Mouse (Mus musculus) hindbrain, postnatal 0 days (tissue): ENCODE data around the gene Tsen2. TPM values are rescaled to one million over a fixed set of nuclear protein-coding genes. Genes with fewer than 3 reads are reported as not detected.
A peak's percentile ranks its signal among the peaks of the same experiment; 100 is the strongest.

Experiments
- ATAC-seq: fragments of 200-750 bp; cut with Nextera tagmentation; 2 replicates; pipeline ENCODE4 v1.8.0; 2017; ENCODE audit warnings: mild to moderate bottlenecking, moderate TSS enrichment, moderate library complexity
- DNase-seq: peaks from one replicate; pipeline ENCODE4 v3.0.0-alpha.2; 2015; ENCODE audit warnings: low spot score
- H3K27ac ChIP-seq: fragments of 300-500 bp; sonication (generic); 2 replicates; pipeline ENCODE4 v1.5.1; 2014; ENCODE audit warnings: mild to moderate bottlenecking
- H3K27me3 ChIP-seq: fragments of 300-500 bp; sonication (generic); 2 replicates; pipeline ENCODE4 v1.6.1; 2014; ENCODE audit warnings: low read length, mixed read lengths; ENCODE audit not compliant: insufficient read depth
- H3K36me3 ChIP-seq: fragments of 300-500 bp; sonication (generic); 2 replicates; pipeline ENCODE4 v1.6.1; 2014; ENCODE audit warnings: low read length, mixed read lengths; ENCODE audit not compliant: insufficient read depth
- H3K4me1 ChIP-seq: fragments of 300-500 bp; sonication (generic); 2 replicates; pipeline ENCODE4 v1.6.1; 2014; ENCODE audit warnings: antibody characterized with exemption, low read length, mixed read lengths; ENCODE audit not compliant: insufficient read depth
- H3K4me2 ChIP-seq: fragments of 300-500 bp; sonication (generic); 2 replicates; pipeline ENCODE4 v1.6.1; 2014; ENCODE audit warnings: low read depth, mild to moderate bottlenecking, low read length, moderate library complexity, mixed read lengths
- H3K4me3 ChIP-seq: fragments of 300-500 bp; sonication (generic); 2 replicates; pipeline ENCODE4 v1.5.1; 2014; ENCODE audit warnings: low read length
- H3K9ac ChIP-seq: fragments of 300-500 bp; sonication (generic); replicated peaks from 2 replicates; pipeline ENCODE4 v1.6.1; 2014; ENCODE audit warnings: mild to moderate bottlenecking, low read length, moderate library complexity, mixed read lengths
- H3K9me3 ChIP-seq: fragments of 300-500 bp; sonication (generic); 2 replicates; pipeline ENCODE4 v1.6.1; 2016; ENCODE audit warnings: low read length, mixed read lengths
- CTCF ChIP-seq: IDR thresholded peaks from 2 replicates; pipeline ENCODE4 v1.5.1; 2016; ENCODE audit warnings: antibody characterized with exemption, control low read depth, low read depth
- WGBS: fragments of 180-500 bp; shearing (Covaris S2); extraction: QIAGEN DNeasy Blood & Tissue Kit; methylation state at CpG from one replicate; pipeline ENCODE4 v1.1.7; 2014; 5-methylcytosine and 5-hydroxymethylcytosine counted together
- polyA plus RNA-seq: library from polyadenylated mRNA; unstranded; fragments of >200 nt; fragmentation: Nextera tagmentation; extraction: Ambion mirVana; gene quantifications from 2 replicates; pipeline ENCODE4 v1.2.1, GENCODE M21; 2015
- total RNA-seq: library from RNA; depleted of rRNA; stranded (reverse); fragments of >200 nt; gene quantifications from 2 replicates; pipeline ENCODE4 v1.2.3, GENCODE M21; 2014; rRNA removed

Tsen2 gene
- total RNA-seq (18.3 and 19.2 TPM in 2 replicates), polyA plus RNA-seq (22.7 and 25.9 TPM in 2 replicates)

GRCm38 (mm10) chr6:115544442-115544970 is at the start of gene Tsen2:
Gene Tsen2, plus strand, starts transcription at chr6:115544664.
- Histone ChIP-seq H3K4me2 (peak within 1 kb of the TSS; percentile 64), H3K9me3 (no peaks in the 10 kb centered on the region), H3K36me3 (peaks cover 12% of the 10 kb centered on the region; the same call in 1 of the 2 replicates), H3K9ac (peak within 1 kb of the TSS; percentile 61), H3K4me3 (peak within 1 kb of the TSS; percentile 48), H3K27me3 (no peaks in the 10 kb centered on the region), H3K27ac (peak within 1 kb of the TSS; percentile 83), H3K4me1 (peaks cover 3% of the 10 kb centered on the region; the same call in 1 of the 2 replicates)
- peak; percentile 58 for TF ChIP-seq CTCF
- DNase-seq, result peak; percentile 99
- ATAC-seq, result peak; percentile 99
- under 1% methylated on average over 37 of the region's 38 CpGs for WGBS

- no peaks in the 10 kb centered on the region for H3K9me3 ChIP-seq
- no peak for TF ChIP-seq CTCF
- no peak overlapping the region for H3K4me2 ChIP-seq
- H3K27ac ChIP-seq, result no peak overlapping the region
- no peaks in the 10 kb centered on the region for H3K27me3 ChIP-seq
- H3K9ac ChIP-seq, result no peak overlapping the region
- H3K4me1 ChIP-seq, result 0 out of 2 replicates have a peak, but pooled peaks cover 7% of the 10 kb centered on the region
- H3K36me3 ChIP-seq, result no peaks in the 10 kb centered on the region
- WGBS, result 46% methylated on average over 14 of the region's 14 CpGs
- DNase-seq (peak; percentile 78), ATAC-seq (peak; percentile 90; the same call in 1 of the 2 replicates)
- H3K4me3 ChIP-seq, result no peak overlapping the region
These were observed 44.9 kb upstream of the Tsen2 start for GRCm38 (mm10) chr6:115499540-115499939.

DNA sequence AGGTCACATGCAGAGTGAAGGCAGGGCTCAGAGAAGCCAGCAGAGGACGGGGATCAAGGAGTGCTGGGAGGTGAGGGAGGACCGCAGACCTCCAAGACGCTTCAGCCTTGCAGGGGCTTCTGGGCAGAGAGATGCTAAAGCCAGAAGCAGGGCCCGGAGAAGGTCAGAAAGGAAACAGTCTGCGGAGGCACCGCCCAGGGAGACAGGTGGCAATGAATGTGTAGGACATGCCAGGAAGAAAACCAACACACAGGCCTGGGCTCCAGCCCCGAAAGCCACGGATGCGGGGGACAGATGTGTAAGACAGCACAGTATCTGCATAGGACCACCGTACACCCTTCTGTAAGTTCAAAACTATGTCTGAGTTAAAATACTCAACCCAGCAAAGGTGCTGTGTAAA is 44.2 kb upstream of the Tsen2 start:
- no peaks in the 10 kb centered on the region for H3K27me3 ChIP-seq
- 80% methylated on average over 10 of the region's 10 CpGs for WGBS
- no peak for ATAC-seq
- H3K9me3 ChIP-seq, result no peaks in the 10 kb centered on the region
- H3K9ac ChIP-seq, result no peak overlapping the region
- no peaks in the 10 kb centered on the region for H3K36me3 ChIP-seq
- no peak overlapping the region for H3K4me2 ChIP-seq
- 0 out of 2 replicates have a peak, but pooled peaks cover 7% of the 10 kb centered on the region for H3K4me1 ChIP-seq
- no peak for TF ChIP-seq CTCF
- no peak overlapping the region for H3K27ac ChIP-seq
- no peak for DNase-seq
- H3K4me3 ChIP-seq, result no peak overlapping the region

- Histone ChIP-seq H3K4me2 (no peak overlapping the region), H3K27ac (no peak overlapping the region), H3K9me3 (no peaks in the 10 kb centered on the region), H3K9ac (no peak overlapping the region), H3K4me1 (0 out of 2 replicates have a peak, but pooled peaks cover 7% of the 10 kb centered on the region), H3K36me3 (no peaks in the 10 kb centered on the region), H3K4me3 (no peak overlapping the region), H3K27me3 (no peaks in the 10 kb centered on the region)
- no peak for TF ChIP-seq CTCF
- DNase-seq, result no peak
- no peak for ATAC-seq
- WGBS, result 72% methylated on average over 3 of the region's 3 CpGs
These were observed 43.3 kb upstream of the Tsen2 start for GRCm38 (mm10) chr6:115501131-115501530.

DNA sequence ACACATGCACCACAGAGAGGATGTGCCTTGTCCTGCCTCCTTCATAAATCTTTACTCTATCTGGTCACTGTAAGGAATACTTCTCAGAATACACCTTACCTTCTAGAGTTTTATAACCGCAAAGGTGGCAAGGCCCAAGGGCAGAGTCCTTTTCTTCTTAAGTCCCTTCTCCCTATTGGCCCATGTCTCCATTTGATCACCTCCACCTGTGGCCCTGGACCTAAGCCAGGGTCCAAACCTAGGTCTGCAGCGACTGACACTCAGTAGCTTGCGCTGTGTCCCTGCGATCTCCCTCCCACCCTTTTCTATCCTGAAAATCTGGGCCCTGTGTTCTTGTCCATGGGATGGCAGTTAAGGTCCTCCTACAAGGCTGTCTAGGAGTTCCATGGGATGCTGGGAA is 41.4 kb upstream of the Tsen2 start:
- no peak for DNase-seq
- TF ChIP-seq CTCF, result no peak
- no peak overlapping the region for H3K4me3 ChIP-seq
- H3K4me2 ChIP-seq, result no peak overlapping the region
- no peaks in the 10 kb centered on the region for H3K36me3 ChIP-seq
- 97% methylated on average over 4 of the region's 4 CpGs for WGBS
- no peaks in the 10 kb centered on the region for H3K9me3 ChIP-seq
- 0 out of 2 replicates have a peak, but pooled peaks cover 7% of the 10 kb centered on the region for H3K4me1 ChIP-seq
- no peak for ATAC-seq
- no peak overlapping the region for H3K9ac ChIP-seq
- H3K27me3 ChIP-seq, result no peaks in the 10 kb centered on the region
- H3K27ac ChIP-seq, result no peak overlapping the region

GRCm38 (mm10) chr6:115503549-115504159 is 40.8 kb upstream of the Tsen2 start:
- Histone ChIP-seq H3K4me3 (no peak overlapping the region), H3K9ac (no peak overlapping the region), H3K36me3 (no peaks in the 10 kb centered on the region), H3K27ac (no peak overlapping the region), H3K4me1 (0 out of 2 replicates have a peak, but pooled peaks cover 7% of the 10 kb centered on the region), H3K9me3 (0 out of 2 replicates have a peak, but pooled peaks cover 4% of the 10 kb centered on the region), H3K4me2 (no peak overlapping the region), H3K27me3 (no peaks in the 10 kb centered on the region)
- WGBS, result 91% methylated on average over 10 of the region's 10 CpGs
- ATAC-seq (no peak), DNase-seq (no peak)
- no peak for TF ChIP-seq CTCF

DNA sequence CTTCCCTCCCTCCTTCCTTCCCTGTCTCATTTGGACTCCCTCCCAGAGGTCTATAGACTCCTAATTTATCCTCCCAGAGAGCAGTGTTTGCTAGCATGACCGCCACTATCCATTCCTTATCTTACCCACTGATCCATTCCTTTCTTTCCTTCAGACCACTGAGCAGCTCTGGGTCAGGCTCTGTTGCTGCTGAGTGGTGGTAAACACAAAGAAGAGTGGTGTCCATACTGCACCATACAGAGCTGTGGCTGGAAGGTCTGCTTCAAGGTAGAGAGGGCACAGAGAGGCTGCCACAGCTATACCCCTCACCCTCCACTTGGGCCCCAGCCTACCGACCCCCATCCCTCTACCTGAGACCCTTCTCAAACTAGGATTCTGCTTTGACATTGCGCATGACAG is 40.3 kb upstream of the Tsen2 start:
- no peaks in the 10 kb centered on the region for H3K36me3 ChIP-seq
- H3K9me3 ChIP-seq, result 0 out of 2 replicates have a peak, but pooled peaks cover 4% of the 10 kb centered on the region
- TF ChIP-seq CTCF, result no peak
- no peak for DNase-seq
- no peak for ATAC-seq
- H3K4me1 ChIP-seq, result 0 out of 2 replicates have a peak, but pooled peaks cover 7% of the 10 kb centered on the region
- H3K27me3 ChIP-seq, result no peaks in the 10 kb centered on the region
- H3K9ac ChIP-seq, result no peak overlapping the region
- H3K4me3 ChIP-seq, result no peak overlapping the region
- H3K27ac ChIP-seq, result no peak overlapping the region
- no peak overlapping the region for H3K4me2 ChIP-seq
- 85% methylated on average over 3 of the region's 3 CpGs for WGBS
